Mouse (Mus musculus): ENCODE results near the gene Metap1d.

DNA sequence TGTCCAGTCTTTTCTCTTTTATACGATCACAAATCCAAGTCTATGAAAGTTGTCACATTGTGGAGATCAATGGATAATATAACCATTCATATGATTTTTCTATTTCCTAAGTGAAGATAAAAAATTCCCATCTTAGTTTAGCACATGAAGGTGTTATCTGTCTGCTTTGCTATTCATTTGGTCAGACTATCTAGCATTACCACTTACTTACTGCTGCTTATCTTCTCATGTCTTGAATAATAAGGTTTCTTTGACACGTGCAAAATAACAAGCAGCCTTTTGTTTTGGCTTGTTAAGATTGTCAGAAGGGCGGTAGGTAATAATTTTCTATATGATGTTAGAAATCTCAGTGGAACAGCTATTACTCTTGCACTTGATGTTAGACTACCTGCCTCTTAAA is 33.7 kb upstream of the Metap1d start:
- TF ChIP-seq CTCF (IDR thresholded peaks at IDR 0.05; ENCODE audit: borderline replicate concordance, insufficient read depth, low read depth, low read length) (no peak), POLR2A (IDR thresholded peaks at IDR 0.05; ENCODE audit: borderline replicate concordance, insufficient read depth, low read length) (no peak)

All from cerebellum, adult 2 months (tissue).